Mouse (Mus musculus) forebrain, embryonic 12.5 days (tissue): ENCODE measurements at regions not wholly inside any gene's neighbourhood (a gene's known extent, or its start where the extent isn't known, plus 50 kb on each side); places are given as distances from the start of the nearest gene placed in this dataset.

Experiments used
- ATAC-seq: fragments of 200-750 bp; cut with Nextera tagmentation; 2 replicates; pipeline ENCODE4 v1.8.0; 2017; ENCODE audit warnings: moderate TSS enrichment; ENCODE audit not compliant: low FRiP score
- H3K27ac ChIP-seq: fragments of 300-500 bp; sonication (generic); 2 replicates; pipeline ENCODE4 v1.5.1; 2016; ENCODE audit warnings: mild to moderate bottlenecking
- H3K27me3 ChIP-seq: fragments of 300-500 bp; sonication (generic); 2 replicates; pipeline ENCODE4 v1.6.1; 2016; ENCODE audit warnings: mild to moderate bottlenecking
- H3K36me3 ChIP-seq: fragments of 300-500 bp; sonication (generic); replicated peaks from 2 replicates; pipeline ENCODE4 v1.6.1; 2016; ENCODE audit warnings: mild to moderate bottlenecking
- H3K4me1 ChIP-seq: fragments of 300-500 bp; sonication (generic); 2 replicates; pipeline ENCODE4 v1.6.1; 2016
- H3K4me2 ChIP-seq: fragments of 300-500 bp; sonication (generic); 2 replicates; pipeline ENCODE4 v1.6.1; 2016; ENCODE audit warnings: mild to moderate bottlenecking, moderate library complexity
- H3K4me3 ChIP-seq: fragments of 300-500 bp; sonication (generic); replicated peaks from 2 replicates; pipeline ENCODE4 v1.5.1; 2016; ENCODE audit warnings: mild to moderate bottlenecking
- H3K9ac ChIP-seq: fragments of 300-500 bp; sonication (generic); 2 replicates; pipeline ENCODE4 v1.6.1; 2016; ENCODE audit warnings: mild to moderate bottlenecking
- H3K9me3 ChIP-seq: fragments of 300-500 bp; sonication (generic); 2 replicates; pipeline ENCODE4 v1.6.1; 2016
- WGBS: fragments of 180-500 bp; shearing (Covaris S2); methylation state at CpG from one replicate; pipeline ENCODE4 v1.1.7; 2016; 5-methylcytosine and 5-hydroxymethylcytosine counted together

DNA sequence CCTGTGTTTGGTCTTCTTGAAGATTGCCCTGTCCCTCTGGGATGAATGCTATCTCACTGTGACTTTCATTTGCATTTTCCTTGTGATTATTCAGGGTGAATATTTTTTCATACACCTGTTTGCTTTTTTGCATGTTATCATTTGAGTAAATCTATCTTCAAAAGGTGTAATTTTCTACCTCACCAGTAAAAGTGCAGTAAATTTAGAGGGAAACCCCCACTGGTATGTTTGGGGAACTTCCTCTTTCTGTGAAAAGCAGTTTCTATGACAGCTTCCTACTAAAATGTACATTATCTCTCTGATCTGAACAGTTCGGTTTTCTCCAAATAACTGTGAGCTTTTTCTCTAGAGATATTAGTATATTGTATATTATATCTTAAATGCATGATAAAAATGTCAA is 1185.4 kb upstream of the Zeb2 start:
- Histone ChIP-seq H3K4me1 (no peaks in the 10 kb centered on the region), H3K4me3 (no peak overlapping the region), H3K4me2 (no peak overlapping the region), H3K36me3 (no peaks in the 10 kb centered on the region), H3K9ac (no peak overlapping the region), H3K9me3 (no peaks in the 10 kb centered on the region), H3K27me3 (no peaks in the 10 kb centered on the region), H3K27ac (no peak overlapping the region)
- ATAC-seq: no peak
- WGBS: 89% methylated on average over 1 of the region's 1 CpGs

DNA sequence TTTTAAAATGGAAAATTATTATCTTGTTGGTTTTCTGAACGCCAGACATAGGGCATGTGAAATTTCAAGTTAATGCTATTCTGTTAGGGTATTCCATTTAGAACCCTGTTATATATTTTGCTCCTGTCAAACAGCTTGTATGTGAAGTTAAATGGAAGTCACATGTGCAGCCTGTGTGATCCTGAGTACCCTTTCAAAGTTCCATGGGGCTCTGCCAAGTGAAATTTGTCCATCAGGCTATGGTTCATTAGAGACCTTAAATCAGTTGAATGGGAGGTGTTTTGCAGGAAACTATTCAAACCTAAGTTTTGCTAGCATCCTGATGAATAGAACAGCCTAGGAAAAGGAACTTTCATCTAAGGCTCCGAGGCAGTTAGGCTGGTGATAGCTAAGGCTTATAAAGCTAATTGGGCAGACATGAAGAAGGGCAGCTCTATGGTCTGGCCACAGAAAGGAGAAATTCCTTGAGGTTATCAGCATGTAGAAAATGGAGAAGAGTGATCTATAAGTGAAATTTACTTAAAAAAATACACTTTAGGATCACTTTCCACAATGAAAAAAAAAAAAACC is 1180.2 kb upstream of the Zeb2 start:
- no peaks in the 10 kb centered on the region for H3K9me3 ChIP-seq
- ATAC-seq: peak; percentile 83; the same call in 1 of the 2 replicates
- WGBS: 15% methylated on average over 2 of the region's 2 CpGs

DNA sequence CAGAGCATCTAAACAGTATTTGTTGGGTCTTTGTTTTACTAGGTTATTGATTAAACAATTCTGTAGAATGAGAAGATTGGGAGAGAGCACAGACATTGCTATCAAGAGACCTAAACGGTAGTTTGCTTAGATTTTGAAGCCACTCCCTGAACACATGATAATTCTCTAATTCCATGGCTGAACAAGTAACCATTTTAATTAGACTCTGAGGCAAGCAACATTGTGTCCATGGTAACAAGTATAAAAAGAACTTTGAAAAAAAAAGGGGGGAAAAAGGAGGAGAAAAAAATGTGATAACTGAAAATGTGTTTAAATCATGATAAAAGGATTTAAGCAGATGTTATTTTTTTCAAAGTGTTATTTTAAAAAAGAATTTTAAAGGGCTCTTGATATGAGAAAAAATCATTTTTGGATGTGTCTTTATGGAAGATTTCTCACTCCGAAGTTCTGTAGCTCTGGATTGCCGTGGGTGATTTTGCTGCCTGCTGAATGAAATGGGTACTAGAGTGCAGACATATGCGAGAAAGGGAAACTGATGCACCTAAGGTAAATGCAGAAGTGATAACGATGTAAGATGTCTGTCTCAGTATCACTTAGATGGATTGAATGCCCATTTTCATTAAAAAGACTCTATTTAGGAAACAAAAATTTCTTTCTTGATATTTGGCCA is 1166.9 kb upstream of the Zeb2 start:
- Histone ChIP-seq H3K4me3 (no peak overlapping the region), H3K9ac (no peak overlapping the region), H3K4me1 (no peaks in the 10 kb centered on the region), H3K36me3 (no peaks in the 10 kb centered on the region), H3K9me3 (no peaks in the 10 kb centered on the region), H3K27ac (no peak overlapping the region), H3K4me2 (no peak overlapping the region), H3K27me3 (no peaks in the 10 kb centered on the region)
- WGBS: 71% methylated on average over 5 of the region's 5 CpGs
- ATAC-seq: no peak

More for the DNA sequence above, 1180.2 kb upstream of the Zeb2 start:
- Histone ChIP-seq H3K27ac (no peak overlapping the region), H3K4me3 (no peak overlapping the region), H3K9ac (no peak overlapping the region), H3K27me3 (no peaks in the 10 kb centered on the region), H3K36me3 (no peaks in the 10 kb centered on the region), H3K4me2 (no peak overlapping the region), H3K4me1 (no peaks in the 10 kb centered on the region)

DNA sequence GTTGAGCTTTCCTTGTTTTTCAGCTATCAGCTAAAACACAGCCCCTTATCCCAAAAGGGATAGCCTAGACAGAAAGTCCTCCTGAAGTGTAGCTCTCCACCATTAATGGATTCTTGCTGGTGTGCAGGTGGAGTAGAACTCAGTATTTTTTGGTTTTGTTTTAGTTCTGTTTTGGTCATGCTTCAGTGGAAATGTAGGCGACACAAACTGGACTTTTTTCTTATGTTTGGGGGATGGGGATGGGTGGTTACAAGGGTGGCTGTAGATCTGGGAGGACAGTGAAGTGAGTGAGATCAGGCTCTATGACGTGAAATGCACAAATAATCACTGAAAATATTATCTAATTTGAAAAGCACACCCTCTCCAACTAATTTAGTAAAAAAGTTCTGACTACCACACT is 1163.6 kb upstream of the Zeb2 start:
- H3K4me1 ChIP-seq: no peaks in the 10 kb centered on the region
- WGBS: 71% methylated on average over 2 of the region's 2 CpGs
- ATAC-seq: no peak
- H3K27ac ChIP-seq: no peak overlapping the region
- no peaks in the 10 kb centered on the region for H3K36me3 ChIP-seq
- H3K9me3 ChIP-seq: no peaks in the 10 kb centered on the region
- H3K4me3 ChIP-seq: no peak overlapping the region
- no peak overlapping the region for H3K4me2 ChIP-seq
- no peak overlapping the region for H3K9ac ChIP-seq
- H3K27me3 ChIP-seq: no peaks in the 10 kb centered on the region

DNA sequence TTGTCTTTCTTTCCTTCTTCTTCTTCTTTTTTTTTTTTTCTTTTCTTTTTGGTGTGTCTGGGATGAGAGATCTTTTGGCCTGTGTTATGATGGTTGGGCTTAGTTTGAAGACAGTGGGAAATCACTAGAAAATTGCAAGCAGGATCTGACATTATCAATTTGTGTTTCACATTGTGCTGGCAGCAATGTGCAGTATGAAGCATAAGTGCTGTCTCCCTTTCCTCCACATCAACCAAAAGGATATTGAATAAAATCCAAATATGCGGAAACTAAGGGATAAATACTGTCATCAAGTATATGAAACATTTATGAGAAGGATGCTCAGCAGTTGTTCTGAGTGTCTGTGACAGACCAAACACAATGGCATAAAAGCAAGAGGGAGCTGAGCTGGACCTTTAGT is 1144.4 kb upstream of the Zeb2 start:
- Histone ChIP-seq H3K27me3 (no peaks in the 10 kb centered on the region), H3K9me3 (no peaks in the 10 kb centered on the region), H3K4me3 (no peak overlapping the region), H3K4me2 (no peak overlapping the region), H3K36me3 (no peaks in the 10 kb centered on the region), H3K4me1 (no peaks in the 10 kb centered on the region), H3K27ac (no peak overlapping the region), H3K9ac (no peak overlapping the region)
- ATAC-seq: no peak
- WGBS: 97% methylated on average over 1 of the region's 1 CpGs

DNA sequence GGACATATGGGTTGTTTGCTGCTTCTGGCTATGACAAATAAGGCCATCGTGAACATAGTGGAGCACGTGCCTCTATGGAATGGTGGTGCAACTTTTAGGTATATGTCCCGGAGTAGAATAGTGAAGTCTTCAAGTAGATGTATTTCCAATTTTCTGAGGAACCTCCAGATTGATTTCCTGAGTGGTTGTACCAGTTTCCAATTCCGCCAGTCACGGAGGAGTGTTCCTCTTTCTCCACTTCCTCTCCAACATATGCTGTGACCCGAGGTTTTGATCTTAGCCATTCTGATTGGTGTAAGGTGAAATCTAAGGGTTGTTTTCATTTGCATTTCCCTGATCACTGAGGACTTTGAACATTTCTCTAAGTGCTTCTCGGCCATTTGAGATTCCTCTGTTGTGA is 1134.4 kb upstream of the Zeb2 start:
- Histone ChIP-seq H3K4me3 (no peak overlapping the region), H3K9me3 (no peaks in the 10 kb centered on the region), H3K4me2 (no peak overlapping the region), H3K9ac (no peak overlapping the region), H3K27ac (no peak overlapping the region), H3K27me3 (no peaks in the 10 kb centered on the region), H3K4me1 (no peaks in the 10 kb centered on the region), H3K36me3 (no peaks in the 10 kb centered on the region)
- WGBS: 91% methylated on average over 7 of the region's 7 CpGs
- no peak for ATAC-seq

DNA sequence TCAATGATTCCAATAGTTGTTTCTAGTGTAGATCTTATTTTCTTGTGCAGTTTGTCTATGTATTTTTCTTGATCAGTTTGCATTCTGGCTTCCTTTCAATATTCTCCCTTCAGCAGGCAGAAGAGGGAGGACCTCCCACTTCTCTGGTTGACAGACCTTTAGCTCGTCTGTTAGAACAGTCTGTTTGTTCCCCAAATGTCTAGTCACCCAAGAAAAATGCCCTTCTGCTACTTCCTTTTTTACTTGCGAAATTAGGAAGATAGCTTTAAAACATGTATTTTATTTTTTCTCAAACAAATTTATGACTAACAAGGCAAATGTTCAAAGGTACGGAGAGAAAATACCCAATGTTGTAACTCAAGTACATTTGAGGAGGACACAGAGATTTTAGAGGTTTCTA is 1128.5 kb upstream of the Zeb2 start:
- no peaks in the 10 kb centered on the region for H3K9me3 ChIP-seq
- ATAC-seq: no peak
- H3K36me3 ChIP-seq: no peaks in the 10 kb centered on the region
- 73% methylated on average over 3 of the region's 3 CpGs for WGBS
- H3K27ac ChIP-seq: no peak overlapping the region
- no peak overlapping the region for H3K4me3 ChIP-seq
- H3K9ac ChIP-seq: no peak overlapping the region
- no peaks in the 10 kb centered on the region for H3K4me1 ChIP-seq
- H3K4me2 ChIP-seq: no peak overlapping the region
- H3K27me3 ChIP-seq: no peaks in the 10 kb centered on the region

DNA sequence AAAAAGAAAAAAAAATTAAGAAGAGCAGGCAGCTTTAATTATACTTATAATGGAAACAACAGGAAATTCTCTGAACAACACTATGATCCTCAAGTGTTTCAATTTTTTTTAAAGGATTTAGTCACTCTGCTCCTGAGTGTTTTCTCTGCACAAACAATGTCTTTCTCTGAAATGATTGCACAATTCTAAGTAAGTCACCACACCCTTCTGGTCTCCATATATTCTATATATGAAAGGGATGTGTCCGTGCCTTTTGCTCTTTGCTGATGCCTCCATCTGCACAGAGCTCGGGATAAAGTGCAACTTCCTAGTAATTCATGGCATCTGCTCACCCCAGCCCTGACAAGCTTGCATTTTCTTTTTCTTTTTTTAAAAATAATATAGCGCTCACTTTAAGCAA is 1127.5 kb upstream of the Zeb2 start:
- 94% methylated on average over 3 of the region's 3 CpGs for WGBS
- H3K9ac ChIP-seq: no peak overlapping the region
- H3K27ac ChIP-seq: no peak overlapping the region
- no peak overlapping the region for H3K4me3 ChIP-seq
- no peak overlapping the region for H3K4me2 ChIP-seq
- no peak for ATAC-seq
- no peaks in the 10 kb centered on the region for H3K9me3 ChIP-seq
- H3K4me1 ChIP-seq: no peaks in the 10 kb centered on the region
- H3K36me3 ChIP-seq: no peaks in the 10 kb centered on the region
- H3K27me3 ChIP-seq: no peaks in the 10 kb centered on the region

DNA sequence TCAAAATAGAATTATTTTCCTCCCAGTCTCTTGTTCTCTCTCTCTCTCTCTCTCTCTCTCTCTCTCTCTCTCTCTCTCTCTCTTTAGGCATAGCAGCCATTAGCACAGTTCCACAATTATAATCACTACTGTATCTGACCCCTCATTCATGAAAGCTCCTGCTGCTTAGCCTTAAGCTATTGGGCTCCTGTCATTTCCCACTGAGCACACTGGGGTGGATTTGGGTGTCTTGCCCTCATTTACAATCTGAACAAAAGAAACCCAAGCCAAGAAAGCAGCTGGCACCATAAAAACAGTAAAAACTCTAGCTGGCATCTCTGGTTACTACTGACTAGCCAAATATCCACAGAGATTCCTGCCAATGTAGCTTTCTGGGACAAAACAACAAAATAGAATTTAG is 1125.6 kb upstream of the Zeb2 start:
- Histone ChIP-seq H3K4me3 (no peak overlapping the region), H3K27ac (no peak overlapping the region), H3K9me3 (no peaks in the 10 kb centered on the region), H3K9ac (no peak overlapping the region), H3K4me2 (no peak overlapping the region), H3K4me1 (no peaks in the 10 kb centered on the region), H3K27me3 (no peaks in the 10 kb centered on the region), H3K36me3 (no peaks in the 10 kb centered on the region)
- ATAC-seq: no peak

DNA sequence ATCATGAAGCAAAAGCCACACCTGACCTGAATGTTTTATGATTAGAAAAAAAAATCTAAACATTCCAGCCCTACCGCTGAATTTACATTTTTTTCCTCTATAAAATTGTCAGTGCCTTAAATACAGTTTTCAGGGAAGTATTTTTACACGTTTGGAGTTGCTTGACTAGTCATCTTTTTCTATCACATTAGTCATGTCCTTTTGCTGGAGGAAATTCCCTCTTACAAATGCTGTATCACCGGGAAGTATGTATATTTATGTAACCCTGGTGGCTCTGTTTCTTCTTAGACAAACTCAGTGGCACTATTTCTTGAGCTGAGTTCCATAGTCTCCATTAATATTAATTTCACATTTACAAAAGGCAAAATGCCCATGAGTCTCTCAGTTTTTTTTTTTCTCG is 1122.7 kb upstream of the Zeb2 start:
- no peak overlapping the region for H3K9ac ChIP-seq
- WGBS: 81% methylated on average over 4 of the region's 4 CpGs
- no peaks in the 10 kb centered on the region for H3K4me1 ChIP-seq
- no peak overlapping the region for H3K4me2 ChIP-seq
- H3K9me3 ChIP-seq: no peaks in the 10 kb centered on the region
- no peaks in the 10 kb centered on the region for H3K27me3 ChIP-seq
- H3K36me3 ChIP-seq: no peaks in the 10 kb centered on the region
- H3K27ac ChIP-seq: no peak overlapping the region
- H3K4me3 ChIP-seq: no peak overlapping the region
- ATAC-seq: no peak

DNA sequence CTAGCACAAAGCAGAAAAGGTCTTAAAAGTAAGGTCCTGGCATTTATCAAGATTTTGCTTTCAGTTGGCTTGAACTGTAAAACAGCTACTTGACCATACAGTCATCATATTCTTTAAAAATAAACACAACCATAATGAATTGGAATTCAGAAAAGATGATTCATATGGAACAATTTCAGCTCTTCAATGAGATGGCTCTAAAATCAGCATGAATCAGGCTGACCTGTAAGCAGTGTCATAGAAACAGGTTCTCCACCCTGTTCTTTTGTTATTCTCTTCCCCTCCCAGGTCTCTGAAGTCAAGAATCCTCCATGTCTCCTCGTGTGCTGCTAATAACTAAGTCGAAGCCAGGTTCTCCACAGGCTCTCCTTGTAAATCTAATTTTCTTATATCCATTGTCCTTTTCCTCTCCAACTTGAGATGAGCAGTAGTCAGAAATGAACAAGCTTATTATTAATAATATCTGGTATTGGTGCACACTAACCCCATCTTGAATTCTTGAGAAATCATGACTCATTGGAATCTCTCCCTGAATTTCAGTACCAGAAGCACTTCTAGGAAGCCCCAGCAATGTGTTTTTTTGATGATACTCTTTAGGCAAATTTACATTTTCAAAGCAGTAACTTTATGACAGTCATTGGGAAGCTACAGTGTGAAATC is 1113.7 kb upstream of the Zeb2 start:
- Histone ChIP-seq H3K4me1 (no peaks in the 10 kb centered on the region), H3K27ac (no peak overlapping the region), H3K9ac (no peak overlapping the region), H3K9me3 (no peaks in the 10 kb centered on the region), H3K36me3 (no peaks in the 10 kb centered on the region), H3K4me2 (no peak overlapping the region), H3K27me3 (no peaks in the 10 kb centered on the region), H3K4me3 (no peak overlapping the region)
- 79% methylated on average over 2 of the region's 2 CpGs for WGBS
- ATAC-seq: no peak

DNA sequence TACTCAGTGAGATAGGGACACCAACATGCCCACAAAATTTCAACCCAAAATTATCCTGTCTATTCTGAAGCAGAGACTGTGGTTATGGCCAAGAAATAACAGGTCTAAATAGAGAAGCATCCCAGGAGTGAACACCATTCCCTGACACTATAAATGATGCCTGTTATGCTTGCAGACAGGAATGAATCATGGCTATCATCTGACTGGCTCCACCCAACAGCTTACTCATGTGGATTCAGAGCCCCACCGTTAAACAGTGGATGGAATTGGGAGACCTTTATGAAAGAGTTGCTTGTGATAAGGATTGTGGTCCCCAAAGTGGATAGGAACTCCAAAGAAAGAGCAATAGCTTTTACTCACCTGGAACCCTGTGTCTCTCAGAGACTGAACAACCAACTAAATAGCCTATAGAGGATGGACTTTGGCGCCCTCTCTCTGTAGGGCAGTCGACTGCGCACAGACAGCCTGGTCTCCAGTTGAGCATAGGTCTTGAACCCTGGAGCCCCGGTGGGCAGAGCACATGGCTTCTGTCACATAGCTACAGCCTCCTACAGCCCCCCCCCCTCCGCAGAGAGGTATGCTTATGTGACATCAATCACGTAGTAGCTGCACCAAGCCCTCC is 1101.3 kb upstream of the Zeb2 start:
- Histone ChIP-seq H3K4me2 (no peak overlapping the region), H3K4me3 (no peak overlapping the region), H3K27ac (no peak overlapping the region), H3K36me3 (no peaks in the 10 kb centered on the region), H3K9ac (no peak overlapping the region), H3K27me3 (no peaks in the 10 kb centered on the region), H3K4me1 (no peaks in the 10 kb centered on the region), H3K9me3 (no peaks in the 10 kb centered on the region)
- ATAC-seq: no peak
- whole genome bisulfite sequencing: 95% methylated on average over 7 of the region's 7 CpGs

DNA sequence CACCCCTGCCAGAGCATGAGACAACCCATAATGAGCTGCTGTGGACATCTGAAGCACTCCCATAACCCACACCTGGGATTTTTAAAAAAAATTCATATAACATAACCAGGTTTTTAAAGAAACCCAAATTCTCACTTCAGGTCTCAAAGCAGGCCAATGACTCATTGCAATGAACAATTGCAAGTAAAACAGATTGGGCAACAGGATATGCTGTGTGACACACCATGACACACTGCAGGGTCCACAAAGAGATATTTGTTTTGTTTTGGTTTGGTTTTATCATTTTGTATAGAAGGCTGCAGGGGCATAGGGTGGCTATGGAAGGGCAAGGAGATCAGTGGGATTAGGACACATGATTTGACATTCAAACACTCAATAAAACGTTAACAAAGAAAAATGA is 1082.1 kb upstream of the Zeb2 start:
- Histone ChIP-seq H3K36me3 (no peaks in the 10 kb centered on the region), H3K4me3 (no peak overlapping the region), H3K9me3 (no peaks in the 10 kb centered on the region), H3K9ac (no peak overlapping the region), H3K27ac (no peak overlapping the region), H3K27me3 (no peaks in the 10 kb centered on the region), H3K4me1 (no peaks in the 10 kb centered on the region), H3K4me2 (no peak overlapping the region)
- WGBS: 61% methylated on average over 1 of the region's 1 CpGs
- ATAC-seq: no peak
